Mouse (Mus musculus) layer of hippocampus, adult 6 months (tissue): Measurements from ENCODE around the gene Snrnp40. TPM values are rescaled to one million over a fixed set of nuclear protein-coding genes. Genes with fewer than 3 reads are reported as not detected.

Experiments used
- long read RNA-seq, 2 experiments: library from polyadenylated mRNA; unstranded; transcript quantifications; one replicate each; pipeline ENCODE4 v2.0.0; 2019 to 2020
- polyA plus RNA-seq: library from polyadenylated mRNA; unstranded; fragments of <200 nt; fragmentation: Nextera tagmentation; gene quantifications from 2 replicates; pipeline ENCODE4 v1.2.3, GENCODE M21; 2021

Gene Snrnp40
- 50.3 and 50.8 TPM in 2 replicates for polyA plus RNA-seq
- long read RNA-seq, experiment 1, transcript Snrnp40-201 (10 exons, 1,584 nt) = major isoform, 89 of 98 reads
- long read RNA-seq, experiment 1, partial matches to known transcripts = 6 of 98 reads
- long read RNA-seq, experiment 1, other reads (novel, unspliced or antisense) = 3 of 98 reads
- long read RNA-seq, experiment 2, transcript Snrnp40-201 (10 exons, 1,584 nt) = major isoform, 248 of 267 reads
- long read RNA-seq, experiment 2, partial matches to known transcripts = 9 of 267 reads
- long read RNA-seq, experiment 2, other reads (novel, unspliced or antisense) = 8 of 267 reads

DNA sequence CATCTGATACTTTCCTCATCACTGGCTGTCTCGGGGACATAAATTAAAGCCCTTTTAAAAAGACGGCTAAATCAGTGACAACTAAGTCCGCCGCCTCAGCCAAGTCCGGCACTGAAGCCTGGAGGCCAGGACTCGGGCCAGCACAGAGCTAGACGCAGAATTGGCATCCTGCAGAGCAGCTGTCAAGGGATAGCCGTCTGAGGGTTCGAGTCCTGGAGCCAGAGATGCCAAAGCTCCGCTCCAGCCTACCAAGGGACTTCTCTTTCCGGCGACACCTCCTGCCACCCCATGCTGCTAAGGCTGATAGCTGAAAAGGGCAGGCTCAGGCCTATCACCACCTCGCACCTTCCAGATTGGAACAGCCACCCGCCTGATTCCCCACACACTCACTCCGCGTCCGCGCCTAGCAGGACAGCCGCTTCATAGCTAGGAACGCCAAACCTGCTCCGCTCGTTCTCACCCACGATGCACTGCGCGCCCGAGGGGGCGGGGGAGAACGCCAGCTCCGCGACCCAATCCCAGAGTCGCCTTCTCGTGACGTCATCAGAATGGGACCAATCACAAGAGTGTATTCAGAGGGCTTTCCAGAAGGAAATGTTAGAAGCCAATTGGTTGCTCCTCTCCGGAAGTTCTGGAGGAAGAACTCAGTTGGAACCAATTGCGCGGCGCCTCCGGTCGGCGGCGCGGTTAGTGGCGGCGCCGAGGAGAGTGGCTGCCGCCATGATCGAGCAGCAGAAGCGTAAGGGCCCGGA lies at the start of gene Snrnp40, which contains the start of gene Zcchc17:
Gene Snrnp40 (plus strand): TSS at position 647 of the 752 bp plus-strand sequence.
Gene Zcchc17 (minus strand): TSS at position 458 of the 752 bp plus-strand sequence.

Other genes with a start within 250 kb of the Snrnp40 start
- gene Hcrtr1, start 220.8 kb upstream of the Snrnp40 start, polyA plus RNA-seq = 0.59 and 1.3 TPM in 2 replicates
- gene Tinagl1, start 185.0 kb upstream of the Snrnp40 start, polyA plus RNA-seq = 8.9 and 13.1 TPM in 2 replicates
- gene Gm853, start 137.7 kb upstream of the Snrnp40 start, polyA plus RNA-seq = 0.72 TPM in 1 of 2 replicates, not detected in the other
- gene Serinc2, start 80.9 kb upstream of the Snrnp40 start, polyA plus RNA-seq = 10.0 and 16.2 TPM in 2 replicates
- gene Fabp3, start 51.5 kb upstream of the Snrnp40 start, polyA plus RNA-seq = 263 and 271 TPM in 2 replicates
- 1.0 and 1.2 TPM in 2 replicates for gene Gm10570, start 51.5 kb upstream of the Snrnp40 start, polyA plus RNA-seq
- 116 and 137 TPM in 2 replicates for gene Zcchc17, start 189 bp upstream of the Snrnp40 start, polyA plus RNA-seq
- gene Nkain1, start 214.0 kb downstream of the Snrnp40 start, polyA plus RNA-seq = 0.67 and 1.1 TPM in 2 replicates